Mouse (Mus musculus) embryonic fibroblast, embryonic 13.5 days (primary cell): Measurements from ENCODE around the gene 4930404H24Rik. TPM values are rescaled to one million over a fixed set of nuclear protein-coding genes. Genes with fewer than 3 reads are reported as not detected.

Experiments
- H3K27ac ChIP-seq: 2 replicates; pipeline ENCODE4 v1.5.1; 2012; ENCODE audit warnings: low read length, control low read depth, inconsistent platforms; ENCODE audit not compliant: insufficient read depth
- H3K4me1 ChIP-seq: 2 replicates; pipeline ENCODE4 v1.6.1; 2011; ENCODE audit warnings: low read length; ENCODE audit not compliant: control insufficient read depth, insufficient read depth
- H3K4me3 ChIP-seq: 2 replicates; pipeline ENCODE4 v1.5.1; 2011; ENCODE audit warnings: mild to moderate bottlenecking, control low read depth, low read length; ENCODE audit not compliant: insufficient read depth
- CTCF ChIP-seq: IDR thresholded peaks from 2 replicates; pipeline ENCODE4 v1.5.1; 2011; ENCODE audit warnings: mild to moderate bottlenecking, control low read depth, low read length, moderate library complexity, borderline replicate concordance; ENCODE audit not compliant: insufficient read depth
- POLR2A ChIP-seq: IDR thresholded peaks from 2 replicates; pipeline ENCODE4 v1.6.1; 2011; ENCODE audit warnings: low read depth, mild to moderate bottlenecking, control low read depth, low read length, moderate library complexity
- polyA plus RNA-seq: library from polyadenylated mRNA; stranded (reverse); fragments of >200 nt; gene quantifications from 2 replicates; pipeline ENCODE4 v1.2.4, GENCODE M21; 2011; ENCODE audit warnings: low read depth; ENCODE audit not compliant: missing spikeins, insufficient read length

The 4930404H24Rik gene
- polyA plus RNA-seq, 1 experiment: not detected

GRCm38 (mm10) chr2:153515582-153515981, 23.0 kb downstream of the 4930404H24Rik start:
- Histone ChIP-seq H3K27ac (no peak overlapping the region), H3K4me1 (no peaks in the 10 kb centered on the region), H3K4me3 (no peak overlapping the region)
- TF ChIP-seq CTCF: no peak
- no peak for TF ChIP-seq POLR2A

GRCm38 (mm10) chr2:153516961-153517360, 24.4 kb downstream of the 4930404H24Rik start:
- no peak for TF ChIP-seq CTCF
- no peak for TF ChIP-seq POLR2A
- no peak overlapping the region for H3K27ac ChIP-seq
- no peak overlapping the region for H3K4me3 ChIP-seq
- H3K4me1 ChIP-seq: no peaks in the 10 kb centered on the region

GRCm38 (mm10) chr2:153520057-153520456, 27.5 kb downstream of the 4930404H24Rik start:
- Histone ChIP-seq H3K27ac (no peak overlapping the region), H3K4me1 (no peaks in the 10 kb centered on the region), H3K4me3 (no peak overlapping the region)
- TF ChIP-seq POLR2A: no peak
- TF ChIP-seq CTCF: no peak

DNA sequence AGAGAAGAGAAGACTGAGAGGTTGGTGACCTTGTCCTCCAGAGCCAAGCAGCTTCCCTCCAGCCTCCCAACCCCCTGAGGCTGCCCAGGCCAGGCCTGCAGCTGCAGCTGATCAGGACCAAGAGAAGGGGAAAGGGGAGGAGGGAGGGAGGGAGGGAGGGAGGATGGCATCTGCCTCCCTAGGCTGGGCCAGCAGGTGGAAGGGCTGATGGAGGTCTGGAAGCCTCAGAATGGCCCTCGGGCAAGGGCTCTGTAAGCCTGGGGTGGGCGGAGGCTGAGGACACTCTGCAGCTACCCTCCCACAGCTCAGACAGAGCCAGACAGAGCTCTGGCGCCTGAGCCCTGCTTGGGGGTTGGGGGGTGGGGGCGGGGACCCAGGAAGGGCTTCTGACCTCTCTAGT, 29.7 kb downstream of the 4930404H24Rik start:
- Histone ChIP-seq H3K4me3 (no peak overlapping the region), H3K4me1 (no peaks in the 10 kb centered on the region), H3K27ac (no peak overlapping the region)
- no peak for TF ChIP-seq CTCF
- no peak for TF ChIP-seq POLR2A

- Histone ChIP-seq H3K4me3 (no peak overlapping the region), H3K4me1 (no peaks in the 10 kb centered on the region), H3K27ac (no peak overlapping the region)
- TF ChIP-seq POLR2A (no peak), CTCF (no peak)
Measured at GRCm38 (mm10) chr2:153523143-153523542, 30.6 kb downstream of the 4930404H24Rik start.

DNA sequence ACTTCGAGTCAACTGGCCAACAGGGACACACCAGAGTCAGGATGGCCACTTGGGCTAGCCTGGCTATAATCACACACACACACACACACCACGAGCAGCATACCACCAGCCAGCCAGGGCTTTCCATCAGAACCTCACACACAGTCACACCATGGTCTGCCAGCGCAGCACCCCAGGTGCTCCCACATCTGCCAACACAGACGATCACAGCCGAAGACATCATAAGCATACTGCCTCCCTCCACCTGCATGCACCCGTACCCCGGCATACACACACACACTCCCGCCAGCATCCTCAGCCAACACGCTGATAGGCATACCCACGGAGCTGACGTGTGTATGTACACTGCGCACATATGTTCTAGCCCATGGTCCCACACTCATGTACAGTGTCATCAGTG, 31.1 kb downstream of the 4930404H24Rik start:
- Histone ChIP-seq H3K27ac (no peak overlapping the region), H3K4me3 (no peak overlapping the region), H3K4me1 (no peaks in the 10 kb centered on the region)
- TF ChIP-seq POLR2A: no peak
- TF ChIP-seq CTCF: no peak

- Histone ChIP-seq H3K4me3 (no peak overlapping the region), H3K4me1 (no peaks in the 10 kb centered on the region)
Measured at GRCm38 (mm10) chr2:153524727-153525126, 32.1 kb downstream of the 4930404H24Rik start.

GRCm38 (mm10) chr2:153525906-153526311, 33.3 kb downstream of the 4930404H24Rik start:
- no peak for TF ChIP-seq POLR2A
- no peak for TF ChIP-seq CTCF
- no peaks in the 10 kb centered on the region for H3K4me1 ChIP-seq
- no peak overlapping the region for H3K4me3 ChIP-seq
- no peak overlapping the region for H3K27ac ChIP-seq

More at GRCm38 (mm10) chr2:153524727-153525126, 32.1 kb downstream of the 4930404H24Rik start:
- H3K27ac ChIP-seq: no peak overlapping the region
- TF ChIP-seq CTCF: no peak
- TF ChIP-seq POLR2A: no peak

DNA sequence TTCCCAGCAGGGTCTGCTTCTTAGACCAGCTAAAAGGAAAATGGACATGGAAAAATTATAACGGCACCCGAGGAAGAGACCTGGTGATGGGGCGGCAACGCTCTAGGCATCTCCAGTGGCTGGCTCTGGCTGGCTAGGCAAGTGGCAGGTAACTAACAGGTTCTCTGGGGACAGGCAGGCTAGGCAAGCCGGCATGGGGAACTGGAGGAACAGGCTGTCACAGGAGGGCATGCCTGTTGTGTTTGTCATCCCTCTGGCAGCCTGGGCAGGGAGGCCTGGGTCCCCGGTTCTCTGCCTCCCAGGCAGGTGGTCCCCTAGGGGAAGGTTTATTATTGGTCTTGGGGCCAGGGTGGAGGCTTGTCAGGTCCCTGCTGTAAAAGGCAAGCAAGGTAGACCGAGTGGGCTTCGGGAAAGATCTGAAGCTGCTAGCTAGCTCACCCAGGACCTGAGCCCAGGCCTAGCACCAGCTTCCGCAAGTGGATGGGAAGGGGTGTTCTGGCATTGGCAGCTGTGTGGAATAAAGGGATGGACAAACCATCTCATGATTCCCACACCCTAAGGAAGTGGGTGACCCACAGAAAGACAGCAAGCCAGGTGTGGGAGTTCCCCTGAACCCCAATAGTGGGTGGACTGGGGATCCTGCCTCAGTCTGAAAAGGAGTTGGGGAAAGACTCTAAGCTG, 34.4 kb downstream of the 4930404H24Rik start:
- Histone ChIP-seq H3K27ac (no peak overlapping the region), H3K4me1 (no peaks in the 10 kb centered on the region), H3K4me3 (no peak overlapping the region)
- TF ChIP-seq POLR2A: no peak
- no peak for TF ChIP-seq CTCF

- Histone ChIP-seq H3K27ac (no peak overlapping the region), H3K4me1 (no peaks in the 10 kb centered on the region), H3K4me3 (peak overlapping the region; percentile 22; the same call in 1 of the 2 replicates)
- TF ChIP-seq CTCF (no peak), POLR2A (no peak)
Measured at GRCm38 (mm10) chr2:153527580-153528531, 35.3 kb downstream of the 4930404H24Rik start.
